Mouse (Mus musculus) megakaryocyte-erythroid progenitor cell, adult 5-6 weeks (primary cell): ENCODE data around the gene Dtx1. TPM values are rescaled to one million over a fixed set of nuclear protein-coding genes. Genes with fewer than 3 reads are reported as not detected.

ENCODE experiments used
- ATAC-seq: replicated peaks from 2 replicates; pipeline ENCODE4 v1.8.0; 2016; ENCODE audit warnings: mild to moderate bottlenecking, inconsistent platforms; ENCODE audit not compliant: severe bottlenecking, poor library complexity, low FRiP score, low TSS enrichment
- total RNA-seq, 2 experiments: library from RNA; stranded (forward) in 1 of 2; stranded (reverse) in 1 of 2; fragments of 200-1000, 215-1000 nt in 1 of 2; fragments of >200 nt in 1 of 2; fragmentation: Nextera tagmentation in 1 of 2; gene quantifications; 2 replicates each; pipeline ENCODE4 v1.2.3; 2014 to 2017

The Dtx1 gene
- total RNA-seq, 2 experiments from 2014 or later = 0.56 TPM; not detected in 1

GRCm38 (mm10) chr5:120706976-120707375 lies 4.8 kb downstream of the Dtx1 start:
- ATAC-seq = no peak

GRCm38 (mm10) chr5:120706541-120706940 lies 5.2 kb downstream of the Dtx1 start:
- no peak for ATAC-seq

- ATAC-seq = no peak
These were observed 7.3 kb downstream of the Dtx1 start for GRCm38 (mm10) chr5:120704421-120704820.

- no peak for ATAC-seq
These were observed 8.1 kb downstream of the Dtx1 start for GRCm38 (mm10) chr5:120703660-120704059.

- ATAC-seq = no peak
These were observed 8.8 kb downstream of the Dtx1 start for GRCm38 (mm10) chr5:120702969-120703368.

GRCm38 (mm10) chr5:120702421-120702820 lies 9.3 kb downstream of the Dtx1 start:
- ATAC-seq = no peak

- ATAC-seq = no peak
These were observed 10.5 kb downstream of the Dtx1 start for GRCm38 (mm10) chr5:120700996-120701790.

GRCm38 (mm10) chr5:120698801-120699391 lies 12.8 kb downstream of the Dtx1 start:
- no peak for ATAC-seq

GRCm38 (mm10) chr5:120698181-120698580 lies 13.5 kb downstream of the Dtx1 start:
- no peak for ATAC-seq

- no peak for ATAC-seq
These were observed 14.9 kb downstream of the Dtx1 start for GRCm38 (mm10) chr5:120696865-120697264.

- ATAC-seq = no peak
These were observed 15.5 kb downstream of the Dtx1 start for GRCm38 (mm10) chr5:120696057-120696743.

- no peak for ATAC-seq
These were observed 17.0 kb downstream of the Dtx1 start for GRCm38 (mm10) chr5:120694695-120695074.

- ATAC-seq = no peak
These were observed 17.6 kb downstream of the Dtx1 start for GRCm38 (mm10) chr5:120693931-120694694.

GRCm38 (mm10) chr5:120692034-120692433 lies 19.7 kb downstream of the Dtx1 start:
- ATAC-seq = no peak

GRCm38 (mm10) chr5:120690417-120690816 lies 21.3 kb downstream of the Dtx1 start:
- no peak for ATAC-seq

- no peak for ATAC-seq
These were observed 23.3 kb downstream of the Dtx1 start for GRCm38 (mm10) chr5:120688434-120688833.

- no peak for ATAC-seq
These were observed 23.8 kb downstream of the Dtx1 start for GRCm38 (mm10) chr5:120687897-120688296.

- ATAC-seq = no peak
These were observed 24.3 kb downstream of the Dtx1 start for GRCm38 (mm10) chr5:120687484-120687851.

GRCm38 (mm10) chr5:120686749-120687483 lies 24.8 kb downstream of the Dtx1 start:
- no peak for ATAC-seq
